Mouse (Mus musculus) heart, embryonic 16.5 days (tissue): Measurements from ENCODE around the gene Mettl26. TPM values are rescaled to one million over a fixed set of nuclear protein-coding genes. Genes with fewer than 3 reads are reported as not detected.

Experiments
- ATAC-seq: fragments of 200-750 bp; cut with Nextera tagmentation; replicated peaks from 2 replicates; pipeline ENCODE4 v1.8.0; 2017; ENCODE audit warnings: moderate number of reproducible peaks; ENCODE audit not compliant: insufficient read depth, low FRiP score; ENCODE audit errors: extremely low read depth
- H3K27ac ChIP-seq: fragments of 300-500 bp; sonication (generic); 2 replicates; pipeline ENCODE4 v1.5.1; 2014; ENCODE audit warnings: mild to moderate bottlenecking, low read length, control low read depth, moderate library complexity
- H3K27me3 ChIP-seq: fragments of 300-500 bp; sonication (generic); 2 replicates; pipeline ENCODE4 v1.6.1; 2014; ENCODE audit warnings: low read length, mixed read lengths; ENCODE audit not compliant: control insufficient read depth, insufficient read depth
- H3K36me3 ChIP-seq: fragments of 300-500 bp; sonication (generic); 2 replicates; pipeline ENCODE4 v1.6.1; 2014; ENCODE audit not compliant: control insufficient read depth, insufficient read depth
- H3K4me1 ChIP-seq: fragments of 300-500 bp; sonication (generic); 2 replicates; pipeline ENCODE4 v1.6.1; 2014; ENCODE audit warnings: low read length, mixed read lengths; ENCODE audit not compliant: control insufficient read depth, insufficient read depth
- H3K4me2 ChIP-seq: fragments of 300-500 bp; sonication (generic); 2 replicates; pipeline ENCODE4 v1.6.1; 2014; ENCODE audit warnings: low read depth, mild to moderate bottlenecking, control low read depth, low read length
- H3K4me3 ChIP-seq: fragments of 300-500 bp; sonication (generic); 2 replicates; pipeline ENCODE4 v1.5.1; 2014; ENCODE audit warnings: mild to moderate bottlenecking, control low read depth, low read length
- H3K9ac ChIP-seq: fragments of 300-500 bp; sonication (generic); 2 replicates; pipeline ENCODE4 v1.6.1; 2014; ENCODE audit warnings: low read length, control low read depth
- H3K9me3 ChIP-seq: fragments of 300-500 bp; sonication (generic); replicated peaks from 2 replicates; pipeline ENCODE4 v1.6.1; 2016; ENCODE audit warnings: low read length; ENCODE audit not compliant: control insufficient read depth
- WGBS: fragments of 180-500 bp; shearing (Covaris S2); extraction: QIAGEN DNeasy Blood & Tissue Kit; methylation state at CpG from one replicate; pipeline ENCODE4 v1.1.7; 2014; 5-methylcytosine and 5-hydroxymethylcytosine counted together
- polyA plus RNA-seq: library from polyadenylated mRNA; unstranded; fragments of >200 nt; fragmentation: Nextera tagmentation; extraction: Ambion mirVana; gene quantifications from 2 replicates; pipeline ENCODE4 v1.2.1, GENCODE M21; 2015

Mettl26 gene
- polyA plus RNA-seq, 1 experiment from 2014 or later: 35.1 TPM

- Histone ChIP-seq H3K4me2 (no peak overlapping the region), H3K9ac (no peak overlapping the region), H3K36me3 (peaks cover 14% of the 10 kb centered on the region), H3K4me3 (no peak overlapping the region), H3K9me3 (no peaks in the 10 kb centered on the region), H3K27ac (no peak overlapping the region), H3K4me1 (peaks cover 13% of the 10 kb centered on the region), H3K27me3 (no peaks in the 10 kb centered on the region)
- no peak for ATAC-seq
- 69% methylated on average over 4 of the region's 4 CpGs for WGBS
These were observed 4.4 kb downstream of the Mettl26 start for GRCm38 (mm10) chr17:25879261-25879660.

- no peaks in the 10 kb centered on the region for H3K27me3 ChIP-seq
- no peak overlapping the region for H3K4me3 ChIP-seq
- no peak for ATAC-seq
- H3K4me2 ChIP-seq: no peak overlapping the region
- no peak overlapping the region for H3K27ac ChIP-seq
- peaks cover 11% of the 10 kb centered on the region for H3K4me1 ChIP-seq
- H3K9me3 ChIP-seq: no peaks in the 10 kb centered on the region
- WGBS: 79% methylated on average over 8 of the region's 8 CpGs
- no peak overlapping the region for H3K9ac ChIP-seq
- H3K36me3 ChIP-seq: peaks cover 16% of the 10 kb centered on the region
These were observed 4.9 kb downstream of the Mettl26 start for GRCm38 (mm10) chr17:25879750-25880149.

GRCm38 (mm10) chr17:25880196-25880910, 5.5 kb downstream of the Mettl26 start, which contains the start of gene Wfikkn1:
TSS of gene Wfikkn1 (minus strand) at chr17:25880858.
- WGBS: 61% methylated on average over 5 of the region's 5 CpGs
- no peak within 1 kb of the TSS for H3K9ac ChIP-seq
- no peak within 1 kb of the TSS for H3K4me2 ChIP-seq
- no peaks in the 10 kb centered on the region for H3K9me3 ChIP-seq
- H3K36me3 ChIP-seq: peaks cover 16% of the 10 kb centered on the region
- H3K4me1 ChIP-seq: peaks cover 11% of the 10 kb centered on the region
- H3K27ac ChIP-seq: no peak within 1 kb of the TSS
- no peaks in the 10 kb centered on the region for H3K27me3 ChIP-seq
- H3K4me3 ChIP-seq: no peak within 1 kb of the TSS
- no peak for ATAC-seq

- no peak overlapping the region for H3K4me2 ChIP-seq
- ATAC-seq: no peak
- no peaks in the 10 kb centered on the region for H3K9me3 ChIP-seq
- 21% methylated on average over 5 of the region's 5 CpGs for WGBS
- H3K4me1 ChIP-seq: peaks cover 9% of the 10 kb centered on the region
- H3K27me3 ChIP-seq: no peaks in the 10 kb centered on the region
- no peak overlapping the region for H3K27ac ChIP-seq
- no peak overlapping the region for H3K4me3 ChIP-seq
- peaks cover 16% of the 10 kb centered on the region for H3K36me3 ChIP-seq
- no peak overlapping the region for H3K9ac ChIP-seq
These were observed 6.2 kb downstream of the Mettl26 start for GRCm38 (mm10) chr17:25880913-25881641.

GRCm38 (mm10) chr17:25881691-25882090, 6.8 kb downstream of the Mettl26 start:
- H3K4me3 ChIP-seq: no peak overlapping the region

GRCm38 (mm10) chr17:25882306-25882705, 7.4 kb downstream of the Mettl26 start:
- Histone ChIP-seq H3K4me3 (no peak overlapping the region), H3K27ac (no peak overlapping the region), H3K4me2 (no peak overlapping the region), H3K9ac (no peak overlapping the region), H3K9me3 (no peaks in the 10 kb centered on the region), H3K4me1 (no peaks in the 10 kb centered on the region), H3K36me3 (peaks cover 16% of the 10 kb centered on the region), H3K27me3 (no peaks in the 10 kb centered on the region)
- 50% methylated on average over 5 of the region's 5 CpGs for WGBS
- ATAC-seq: no peak

More at GRCm38 (mm10) chr17:25881691-25882090, 6.8 kb downstream of the Mettl26 start:
- no peaks in the 10 kb centered on the region for H3K27me3 ChIP-seq
- no peak overlapping the region for H3K4me2 ChIP-seq
- H3K4me1 ChIP-seq: peaks cover 3% of the 10 kb centered on the region; the same call in 1 of the 2 replicates
- no peak for ATAC-seq
- no peak overlapping the region for H3K9ac ChIP-seq
- WGBS: 47% methylated on average over 4 of the region's 4 CpGs
- peaks cover 16% of the 10 kb centered on the region for H3K36me3 ChIP-seq
- H3K9me3 ChIP-seq: no peaks in the 10 kb centered on the region
- H3K27ac ChIP-seq: no peak overlapping the region

GRCm38 (mm10) chr17:25883268-25883667, 8.4 kb downstream of the Mettl26 start:
- ATAC-seq: no peak
- no peaks in the 10 kb centered on the region for H3K27me3 ChIP-seq
- H3K9me3 ChIP-seq: no peaks in the 10 kb centered on the region
- no peak overlapping the region for H3K27ac ChIP-seq
- no peak overlapping the region for H3K4me3 ChIP-seq
- H3K9ac ChIP-seq: no peak overlapping the region
- peaks cover 16% of the 10 kb centered on the region for H3K36me3 ChIP-seq
- 89% methylated on average over 8 of the region's 8 CpGs for WGBS
- H3K4me2 ChIP-seq: no peak overlapping the region
- no peaks in the 10 kb centered on the region for H3K4me1 ChIP-seq

GRCm38 (mm10) chr17:25883824-25884223, 8.9 kb downstream of the Mettl26 start:
- 88% methylated on average over 3 of the region's 3 CpGs for WGBS

GRCm38 (mm10) chr17:25885636-25886035, 10.8 kb downstream of the Mettl26 start:
- Histone ChIP-seq H3K4me2 (no peak overlapping the region), H3K4me1 (no peaks in the 10 kb centered on the region), H3K36me3 (peaks cover 23% of the 10 kb centered on the region), H3K27me3 (no peaks in the 10 kb centered on the region), H3K9ac (no peak overlapping the region), H3K4me3 (no peak overlapping the region), H3K27ac (no peak overlapping the region), H3K9me3 (no peaks in the 10 kb centered on the region)
- no peak for ATAC-seq
- whole genome bisulfite sequencing: 75% methylated on average over 4 of the region's 4 CpGs

More at GRCm38 (mm10) chr17:25883824-25884223, 8.9 kb downstream of the Mettl26 start:
- no peak overlapping the region for H3K4me3 ChIP-seq
- H3K27me3 ChIP-seq: no peaks in the 10 kb centered on the region
- H3K4me1 ChIP-seq: no peaks in the 10 kb centered on the region
- H3K9me3 ChIP-seq: no peaks in the 10 kb centered on the region
- ATAC-seq: no peak
- H3K9ac ChIP-seq: no peak overlapping the region
- peaks cover 16% of the 10 kb centered on the region for H3K36me3 ChIP-seq
- no peak overlapping the region for H3K4me2 ChIP-seq
- H3K27ac ChIP-seq: no peak overlapping the region
